Mouse (Mus musculus): ENCODE measurements around the gene Espn.

DNA sequence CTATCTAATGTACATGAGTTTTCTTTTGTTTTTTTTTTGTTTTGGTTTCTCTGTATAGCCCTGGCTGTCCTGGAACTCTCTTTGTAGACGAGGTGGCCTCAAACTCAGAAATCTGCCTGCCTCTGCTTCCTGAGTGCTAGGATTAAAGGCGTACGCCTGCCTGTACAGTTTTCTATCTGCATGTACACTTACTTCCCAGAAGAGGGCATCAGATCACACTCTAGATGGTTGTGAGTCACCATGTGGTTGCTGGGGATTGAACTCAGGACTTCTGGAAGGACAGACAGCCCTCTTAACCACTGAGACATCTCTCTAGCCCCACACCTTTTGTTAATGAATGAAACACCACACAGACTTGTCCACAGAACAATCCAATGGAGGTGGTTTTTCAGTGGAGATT is 72.9 kb downstream of the Espn start:
- TF ChIP-seq GATA1 (IDR thresholded peaks at IDR 0.05; ENCODE audit: borderline replicate concordance, low read length) (no peak), FLI1 (IDR thresholded peaks at IDR 0.05; ENCODE audit: low read length) (no peak)

All from megakaryocyte, embryonic 14.5 days (primary cell).